In the genomic region with DNA sequence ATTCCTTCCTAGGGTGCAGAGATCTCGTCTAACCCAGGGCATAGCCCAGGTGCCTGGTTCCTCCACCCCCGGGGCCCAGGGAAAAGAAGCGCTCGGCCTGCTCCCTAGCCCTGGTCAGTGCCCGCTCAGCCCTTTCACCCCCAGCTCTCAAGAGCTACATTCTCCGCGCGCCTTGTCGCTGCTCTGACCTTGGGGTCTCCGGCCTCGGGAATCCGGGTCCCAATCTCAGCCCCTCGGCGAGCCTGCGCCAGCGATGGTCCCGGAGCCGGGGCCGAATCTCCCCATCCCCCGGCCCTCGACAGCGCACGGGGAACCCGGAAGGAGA, we compare ENCODE assay signal across 8 mouse cellular contexts. TPM values are rescaled to one million over a fixed set of nuclear protein-coding genes. Genes with fewer than 3 reads are reported as not detected.
A peak's percentile ranks its signal among the peaks of the same experiment; 100 is the strongest.
DNase-seq lines count a peak whose midpoint lies in the region; ATAC-seq lines count a peak whose summit lies in the region.

No protein-coding gene starts in this region.

- WGBS in heart, embryonic 14.5 days, result 0% methylated on average over 24 of the region's 24 CpGs
- WGBS in embryonic facial prominence, embryonic 10.5 days, result 1% methylated on average over 24 of the region's 24 CpGs
- WGBS in hindbrain, embryonic 14.5 days, result 2% methylated on average over 21 of the region's 24 CpGs
- WGBS in midbrain, embryonic 13.5 days, result under 1% methylated on average over 24 of the region's 24 CpGs

- H3K4me1 ChIP-seq in heart, embryonic 14.5 days (ENCODE audit: control insufficient read depth in 2 of 2, insufficient read depth in 2 of 2, low read length in 2 of 2), result peaks cover 32 to 48% of the 10 kb centered on the region in 2 experiments
- peaks cover 26% of the 10 kb centered on the region for H3K4me1 ChIP-seq in embryonic facial prominence, embryonic 10.5 days
- peaks cover 12% of the 10 kb centered on the region for H3K4me1 ChIP-seq in hindbrain, embryonic 14.5 days (replicated peaks; ENCODE audit: control insufficient read depth, insufficient read depth, low read length)
- H3K4me1 ChIP-seq in midbrain, embryonic 13.5 days (replicated peaks), result peaks cover 13% of the 10 kb centered on the region

- H3K27me3 ChIP-seq in heart, embryonic 14.5 days (ENCODE audit: control insufficient read depth, insufficient read depth, low read length), result peaks cover 73% of the 10 kb centered on the region
- H3K27me3 ChIP-seq in embryonic facial prominence, embryonic 10.5 days (replicated peaks; ENCODE audit: low read depth, poor library complexity, severe bottlenecking), result peaks cover 96% of the 10 kb centered on the region
- peaks cover 85% of the 10 kb centered on the region for H3K27me3 ChIP-seq in hindbrain, embryonic 14.5 days (ENCODE audit: control insufficient read depth, insufficient read depth, low read length)
- H3K27me3 ChIP-seq in midbrain, embryonic 13.5 days, result peaks cover 98% of the 10 kb centered on the region

- intact Hi-C loops in heart, postnatal 14 days (cut with DNase I), result no loop called here
- intact Hi-C loops in gastrocnemius, postnatal 36 days (cut with DNase I), result no loop called here

- ATAC-seq in heart, embryonic 14.5 days (ENCODE audit: insufficient number of reproducible peaks, insufficient read depth, low FRiP score, low read depth), result no peak
- ATAC-seq in hindbrain, embryonic 14.5 days (ENCODE audit: low FRiP score), result no peak
- no peak for ATAC-seq in midbrain, embryonic 13.5 days
- no peak for ATAC-seq in erythroblast, adult 5-6 weeks (replicated peaks; ENCODE audit: low FRiP score, poor library complexity, severe bottlenecking)

- H3K4me2 ChIP-seq in heart, embryonic 14.5 days (ENCODE audit: low read length), result peak overlapping the region; percentile 82
- H3K4me2 ChIP-seq in hindbrain, embryonic 14.5 days (replicated peaks), result peak overlapping the region; percentile 92
- H3K4me2 ChIP-seq in midbrain, embryonic 13.5 days (replicated peaks), result peak overlapping the region; percentile 82

- no peaks in the 10 kb centered on the region for H3K36me3 ChIP-seq in heart, embryonic 14.5 days (ENCODE audit: control insufficient read depth, insufficient read depth, low read length)
- H3K36me3 ChIP-seq in embryonic facial prominence, embryonic 10.5 days (replicated peaks), result no peaks in the 10 kb centered on the region
- H3K36me3 ChIP-seq in hindbrain, embryonic 14.5 days (replicated peaks; ENCODE audit: control insufficient read depth, insufficient read depth), result no peaks in the 10 kb centered on the region
- no peaks in the 10 kb centered on the region for H3K36me3 ChIP-seq in midbrain, embryonic 13.5 days

- H3K4me3 ChIP-seq in heart, embryonic 14.5 days (ENCODE audit: control insufficient read depth in 1 of 2, insufficient read depth in 1 of 2, low read depth in 1 of 2, low read length in 2 of 2), result peak overlapping the region; percentile 66 to 72
- peak overlapping the region; percentile 68 for H3K4me3 ChIP-seq in embryonic facial prominence, embryonic 10.5 days
- H3K4me3 ChIP-seq in hindbrain, embryonic 14.5 days (replicated peaks; ENCODE audit: low read length), result peak overlapping the region; percentile 47
- H3K4me3 ChIP-seq in midbrain, embryonic 13.5 days (replicated peaks), result peak overlapping the region; percentile 47

- no peak for DNase-seq in heart, postnatal 14 days
- DNase-seq in embryonic facial prominence, embryonic 10.5 days (ENCODE audit: low spot score), result peak; percentile 45
- DNase-seq in hindbrain, embryonic 14.5 days (ENCODE audit: low spot score), result no peak
- DNase-seq in adrenal gland, postnatal 10 days, result no peak
- DNase-seq in gastrocnemius, postnatal 36 days, result no peak

- H3K9me3 ChIP-seq in heart, embryonic 14.5 days (ENCODE audit: control insufficient read depth, low read length), result no peaks in the 10 kb centered on the region
- H3K9me3 ChIP-seq in embryonic facial prominence, embryonic 10.5 days, result no peaks in the 10 kb centered on the region
- no peaks in the 10 kb centered on the region for H3K9me3 ChIP-seq in hindbrain, embryonic 14.5 days (ENCODE audit: control insufficient read depth, low read length)
- H3K9me3 ChIP-seq in midbrain, embryonic 13.5 days, result no peaks in the 10 kb centered on the region; the same call in 1 of the 2 replicates

- H3K27ac ChIP-seq in heart, embryonic 14.5 days (replicated peaks in 1 of 2; ENCODE audit: control insufficient read depth in 1 of 2, insufficient read depth in 1 of 2, low read depth in 2 of 2, low read length in 2 of 2), result peak overlapping the region in 1 of 2 experiments; percentile 45; a peak in 2 of 4 replicates
- 0 out of 2 replicates have a peak overlapping the region, but pooled peaks have one; percentile 49 for H3K27ac ChIP-seq in embryonic facial prominence, embryonic 10.5 days (replicated peaks)
- H3K27ac ChIP-seq in hindbrain, embryonic 14.5 days, result no peak overlapping the region
- H3K27ac ChIP-seq in midbrain, embryonic 13.5 days, result no peak overlapping the region

- peak overlapping the region; percentile 86 for H3K9ac ChIP-seq in heart, embryonic 14.5 days (ENCODE audit: low read length)
- peak overlapping the region; percentile 52 for H3K9ac ChIP-seq in hindbrain, embryonic 14.5 days
- peak overlapping the region; percentile 57 for H3K9ac ChIP-seq in midbrain, embryonic 13.5 days (replicated peaks)

RNA-seq across cellular contexts. Expression of a gene that starts 0.5 kb away (rescaled TPM):
- polyA plus RNA-seq in heart, embryonic 14.5 days (2014; fragmentation: Nextera tagmentation; extraction: Ambion mirVana), result 7.9 and 10.0 TPM in 2 replicates
- 100 to 1,000 TPM; 129 to 133 TPM for total RNA-seq in heart, postnatal 14 days (2021)
- 1.2 and 1.5 TPM in 2 replicates for polyA plus RNA-seq in embryonic facial prominence, embryonic 10.5 days (2016; fragmentation: Nextera tagmentation; extraction: Ambion mirVana)
- polyA plus RNA-seq in hindbrain, embryonic 14.5 days (2014; fragmentation: Nextera tagmentation; extraction: Ambion mirVana), result 0.12 and 0.20 TPM in 2 replicates
- 0.14 and 0.20 TPM in 2 replicates for polyA plus RNA-seq in midbrain, embryonic 13.5 days (2015; fragmentation: Nextera tagmentation; extraction: Ambion mirVana)
- not detected in 2 replicates for total RNA-seq in erythroblast, adult 5-6 weeks (2015; ENCODE audit: low replicate concordance)
- not detected in 2 replicates for total RNA-seq in erythroblast, adult 5-6 weeks (2017; ENCODE audit: low replicate concordance)
- total RNA-seq in adrenal gland, postnatal 10 days (2021), result under 1 TPM; 0.39 to 0.45 TPM
- under 1 TPM; 0.10 TPM for total RNA-seq in gastrocnemius, postnatal 36 days (2021)

Comparison
In these comparisons a context has a peak if more than half of its experiments do, and no peak if none do; other contexts are left out.
1. RNA of a gene that starts 0.5 kb away (total RNA-seq): 129 to 133 TPM in heart, postnatal 14 days; 0.39 to 0.45 TPM in adrenal gland, postnatal 10 days, 0.10 TPM in gastrocnemius, postnatal 36 days and not detected in erythroblast, adult 5-6 weeks; every median in the first group is over 10 times any median in the second.
2. Peak in every context shown above with its lines, with median percentiles within 50 percentile points of each other: H3K4me2 ChIP-seq, H3K4me3 ChIP-seq and H3K9ac ChIP-seq.